Mouse (Mus musculus) small intestine, adult 10 weeks (tissue): ENCODE measurements around the gene Cabp7. TPM values are rescaled to one million over a fixed set of nuclear protein-coding genes. Genes with fewer than 3 reads are reported as not detected.

Source experiments
- polyA plus RNA-seq: library from polyadenylated mRNA; stranded (reverse); fragments of 350-450 nt; fragmentation: Illumina TruSeq; extraction: RNeasy Lipid Tissue Mini Kit (QIAGEN cat#74804); gene quantifications from one replicate; pipeline ENCODE4 v1.2.3, GENCODE M21; 2014; ENCODE audit warnings: low replicate concordance

Cabp7 gene
- polyA plus RNA-seq, result not detected

DNA sequence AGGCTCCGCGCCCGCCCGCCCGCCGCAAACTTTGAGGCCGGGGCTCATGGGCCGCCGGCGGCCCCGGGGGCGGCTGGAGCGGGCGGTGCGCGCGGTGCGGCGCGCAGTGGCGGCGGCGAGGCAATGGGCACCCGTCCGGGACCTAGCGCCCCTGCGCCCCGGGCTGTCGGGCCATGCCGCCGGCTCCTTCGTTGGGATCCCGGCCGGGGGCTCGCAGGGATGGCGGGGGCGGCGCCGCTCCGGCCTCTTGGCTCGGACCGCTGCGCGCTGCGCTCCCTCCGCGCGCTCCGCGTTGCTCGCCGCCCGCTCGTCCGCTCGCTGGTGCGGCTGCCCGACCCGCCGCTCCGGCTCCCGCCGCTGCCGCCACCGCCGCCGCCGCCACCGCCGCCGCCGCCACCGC, at the start of gene Cabp7:
Gene Cabp7, minus strand, starts transcription at position 46 of the 400 bp plus-strand sequence.

DNA sequence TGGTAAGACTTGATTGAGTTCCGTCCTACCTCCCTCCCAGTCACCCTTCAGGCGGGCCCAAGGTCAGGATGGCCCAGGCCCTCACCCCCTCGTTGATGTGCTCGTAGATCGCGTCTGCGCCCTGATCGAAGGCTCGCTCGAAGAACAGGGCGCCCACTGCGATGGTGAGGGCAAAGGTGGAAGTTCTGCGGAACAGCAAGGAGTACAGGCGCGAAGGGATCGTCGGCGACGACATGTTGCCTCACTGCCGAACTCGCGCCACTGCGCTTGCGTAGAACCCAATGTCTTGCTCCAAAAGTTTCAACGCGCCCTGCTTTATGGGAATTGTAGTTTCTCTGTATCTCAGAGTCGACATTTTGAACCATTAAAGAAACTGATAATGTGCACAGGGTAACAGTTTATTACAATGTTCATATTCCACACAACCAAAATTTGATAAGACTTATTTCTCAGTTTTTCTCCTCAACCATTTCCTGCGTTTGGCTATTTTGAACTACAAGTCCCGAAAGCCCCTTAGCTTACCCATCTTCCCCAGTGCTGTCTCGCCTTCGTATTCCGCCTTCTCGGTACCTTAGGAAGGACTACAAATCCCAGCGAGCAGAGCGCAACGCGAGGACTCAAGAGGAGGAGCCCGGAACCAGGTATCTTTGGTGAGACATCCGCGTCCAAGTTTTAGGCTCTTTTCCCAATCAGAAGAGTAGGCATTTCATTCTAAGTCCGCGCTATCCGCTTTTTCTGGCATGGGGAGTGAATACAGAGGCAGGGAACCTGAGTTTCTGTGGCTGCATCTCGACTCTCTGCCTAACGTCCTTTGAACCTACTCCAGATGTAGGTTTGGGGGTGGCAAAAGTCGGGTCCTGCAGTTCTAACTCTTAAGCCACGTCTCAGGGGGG, 42.3 kb downstream of the Cabp7 start, which contains the start of the genes Uqcr10 and Zmat5:
Gene Uqcr10, minus strand, starts transcription at position 271 of the 893 bp plus-strand sequence.
Gene Zmat5, plus strand, starts transcription at position 607 of the 893 bp plus-strand sequence.

Other genes with a start within 250 kb of the Cabp7 start
- gene Mtmr3, start 151.9 kb downstream of the Cabp7 start, polyA plus RNA-seq, result 8.9 TPM
- not detected for gene Gm11032, start 126.7 kb downstream of the Cabp7 start, polyA plus RNA-seq
- gene Ascc2, start 109.0 kb downstream of the Cabp7 start, polyA plus RNA-seq, result 12.8 TPM
- 31.6 TPM for gene Uqcr10, start 42.4 kb downstream of the Cabp7 start, polyA plus RNA-seq
- gene Zmat5, start 42.1 kb downstream of the Cabp7 start, polyA plus RNA-seq, result not detected
- 65.1 TPM for gene Nf2, start 102.8 kb upstream of the Cabp7 start, polyA plus RNA-seq
- 39.5 TPM for gene Nipsnap1, start 127.2 kb upstream of the Cabp7 start, polyA plus RNA-seq
- 2.5 TPM for gene Thoc5, start 148.5 kb upstream of the Cabp7 start, polyA plus RNA-seq
- not detected for gene Nefh, start 201.3 kb upstream of the Cabp7 start, polyA plus RNA-seq
- gene Ap1b1, start 240.0 kb upstream of the Cabp7 start, polyA plus RNA-seq, result 57.9 TPM